Comparison of ENCODE assay signal across 7 mouse cellular contexts in the genomic region with DNA sequence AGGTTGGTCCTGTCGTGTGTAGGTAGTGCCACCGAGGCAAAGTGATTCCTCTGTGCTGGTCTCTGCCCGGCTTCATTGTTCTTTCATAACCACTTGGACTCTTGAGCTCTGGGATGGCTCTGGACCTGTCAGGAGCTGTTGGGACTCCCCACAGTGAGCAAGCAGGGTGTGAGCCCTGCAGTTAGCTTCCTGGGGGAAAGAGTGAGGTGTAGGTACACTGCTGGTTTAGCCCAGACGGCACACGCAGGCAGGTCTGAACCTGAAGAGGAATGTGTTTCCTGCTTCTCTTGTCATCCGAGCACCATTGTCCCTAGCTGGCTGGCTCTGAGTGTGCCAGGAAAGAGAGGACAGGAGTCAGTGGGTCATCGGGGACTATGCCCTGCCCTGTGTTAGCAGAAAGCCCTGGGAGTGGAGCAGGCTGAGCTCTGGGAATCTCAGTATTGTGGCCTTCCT.
DNase-seq lines count a peak whose midpoint lies in the region; ATAC-seq lines count a peak whose summit lies in the region.

No protein-coding gene starts in this region.

- H3K4me1 ChIP-seq in embryonic facial prominence, embryonic 10.5 days, result peaks cover 52% of the 10 kb centered on the region
- peaks cover 42% of the 10 kb centered on the region for H3K4me1 ChIP-seq in intestine, embryonic 15.5 days (replicated peaks)
- H3K4me1 ChIP-seq in midbrain, embryonic 11.5 days (ENCODE audit: control insufficient read depth, insufficient read depth, low read length), result peaks cover 22% of the 10 kb centered on the region

- peak; percentile 80 for ATAC-seq in intestine, embryonic 15.5 days
- no peak for ATAC-seq in midbrain, embryonic 11.5 days (ENCODE audit: low FRiP score)

- H3K9ac ChIP-seq in intestine, embryonic 15.5 days, result no peak overlapping the region
- peak overlapping the region; percentile 20; the same call in 1 of the 2 replicates for H3K9ac ChIP-seq in midbrain, embryonic 11.5 days (ENCODE audit: low read length)

- no peaks in the 10 kb centered on the region for H3K27me3 ChIP-seq in embryonic facial prominence, embryonic 10.5 days (replicated peaks; ENCODE audit: low read depth, poor library complexity, severe bottlenecking)
- H3K27me3 ChIP-seq in intestine, embryonic 15.5 days (replicated peaks), result no peaks in the 10 kb centered on the region
- H3K27me3 ChIP-seq in midbrain, embryonic 11.5 days (ENCODE audit: control insufficient read depth, insufficient read depth, low read length), result no peaks in the 10 kb centered on the region

- no peaks in the 10 kb centered on the region for H3K9me3 ChIP-seq in embryonic facial prominence, embryonic 10.5 days
- no peaks in the 10 kb centered on the region for H3K9me3 ChIP-seq in intestine, embryonic 15.5 days
- no peaks in the 10 kb centered on the region for H3K9me3 ChIP-seq in midbrain, embryonic 11.5 days (ENCODE audit: control insufficient read depth, low read length)

- 40% methylated on average over 7 of the region's 7 CpGs for WGBS in embryonic facial prominence, embryonic 10.5 days
- WGBS in intestine, embryonic 15.5 days, result 32% methylated on average over 7 of the region's 7 CpGs
- WGBS in midbrain, embryonic 11.5 days, result 56% methylated on average over 7 of the region's 7 CpGs

- no peak overlapping the region for H3K4me3 ChIP-seq in embryonic facial prominence, embryonic 10.5 days
- no peak overlapping the region for H3K4me3 ChIP-seq in intestine, embryonic 15.5 days (replicated peaks)
- H3K4me3 ChIP-seq in midbrain, embryonic 11.5 days (ENCODE audit: low read depth, low read length), result no peak overlapping the region

- DNase-seq in Muller cell, postnatal 12 days (ENCODE audit: inconsistent ontology term), result peak; percentile 72
- peak; percentile 53 for DNase-seq in embryonic facial prominence, embryonic 10.5 days (ENCODE audit: low spot score)
- DNase-seq in midbrain, embryonic 11.5 days (ENCODE audit: low spot score, missing footprints), result no peak
- no peak for DNase-seq in B cell, adult 2 months
- DNase-seq in adrenal gland, postnatal 14 days, result no peak
- no peak for DNase-seq in cerebellum, adult 11-12 months

- H3K27ac ChIP-seq in embryonic facial prominence, embryonic 10.5 days (replicated peaks), result peak overlapping the region; percentile 75
- peak overlapping the region; percentile 90 for H3K27ac ChIP-seq in intestine, embryonic 15.5 days
- no peak overlapping the region; the same call in 1 of the 2 replicates for H3K27ac ChIP-seq in midbrain, embryonic 11.5 days (ENCODE audit: low read depth, low read length)

- peaks cover 17% of the 10 kb centered on the region; the same call in 1 of the 2 replicates for H3K36me3 ChIP-seq in embryonic facial prominence, embryonic 10.5 days (replicated peaks)
- peaks cover 6% of the 10 kb centered on the region; the same call in 1 of the 2 replicates for H3K36me3 ChIP-seq in intestine, embryonic 15.5 days
- no peaks in the 10 kb centered on the region for H3K36me3 ChIP-seq in midbrain, embryonic 11.5 days (ENCODE audit: control insufficient read depth, insufficient read depth, low read length)

- peak overlapping the region; percentile 26; the same call in 1 of the 2 replicates for H3K4me2 ChIP-seq in intestine, embryonic 15.5 days (replicated peaks)
- H3K4me2 ChIP-seq in midbrain, embryonic 11.5 days, result no peak overlapping the region

Comparison
In these comparisons a context has a peak if more than half of its experiments do, and no peak if none do; other contexts are left out.
1. DNase-seq: peak in Muller cell, postnatal 12 days (single experiment) and embryonic facial prominence, embryonic 10.5 days (single experiment); none in midbrain, embryonic 11.5 days (single experiment), B cell, adult 2 months (0 of 2), adrenal gland, postnatal 14 days (single experiment) and cerebellum, adult 11-12 months (single experiment).